Mouse (Mus musculus): Measurements from ENCODE around the gene 0610030E20Rik.

DNA sequence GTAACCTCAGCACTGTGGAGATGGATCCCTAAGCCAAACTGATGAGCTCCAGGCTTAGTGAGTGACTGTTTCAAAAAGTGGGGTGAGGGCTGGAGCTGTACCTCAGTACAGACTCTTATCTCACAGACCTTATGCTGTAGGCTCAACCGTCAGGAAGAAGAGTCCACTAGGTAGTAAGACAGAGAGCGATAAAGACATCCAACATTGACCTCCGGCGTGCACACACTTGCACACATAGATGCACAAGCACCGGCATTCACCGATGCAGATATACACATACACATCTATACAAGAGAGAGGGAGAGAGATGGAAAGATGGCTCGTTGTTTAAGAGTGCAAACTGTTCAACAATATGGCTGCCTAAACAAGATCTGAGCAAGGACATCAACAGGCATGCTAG, 36.8 kb downstream of the 0610030E20Rik start:
- TF ChIP-seq POLR2A (IDR thresholded peaks at IDR 0.05; ENCODE audit: control insufficient read depth, extremely low read depth, insufficient read depth, low read length, poor library complexity) (no peak), CTCF (IDR thresholded peaks at IDR 0.05; ENCODE audit: borderline replicate concordance, control insufficient read depth, extremely low read depth, insufficient read depth, low read length, poor library complexity) (no peak)
